ENCODE assay signal across 8 mouse cellular contexts in the genomic region with DNA sequence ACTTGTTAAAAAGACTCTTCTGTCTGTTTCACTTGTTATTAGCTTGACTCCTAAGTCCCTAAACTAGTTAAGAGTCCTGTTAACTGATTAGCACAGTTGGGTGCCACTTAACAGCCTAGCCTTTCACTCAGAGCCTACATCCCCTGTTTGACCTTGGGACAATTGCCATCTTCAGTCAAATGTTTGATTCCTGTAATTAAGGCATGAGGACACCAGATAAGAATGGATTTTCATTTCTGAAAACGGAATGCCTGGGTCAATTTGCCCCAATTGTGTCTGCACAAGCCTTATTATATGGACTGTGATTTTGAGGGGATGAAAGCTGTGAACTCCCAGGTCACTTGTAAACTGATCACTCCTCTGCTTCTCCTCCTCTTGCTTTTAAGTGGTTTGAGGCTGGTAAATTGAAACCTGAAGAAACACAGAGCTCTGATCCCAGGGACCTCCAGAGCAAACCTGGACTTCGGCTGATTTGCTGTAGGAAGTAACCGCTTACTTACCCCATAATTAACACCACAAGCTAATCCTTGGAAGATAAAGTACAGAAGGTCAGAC.
"Had no signal": no experiment of that assay in that cellular context is flagged by ENCODE, and none has a peak within 500 bp of the region (broad histone marks: within the 10 kb centered on the region; RNA-seq: fewer than 3 reads in every experiment).

No protein-coding gene starts in this region.

- H3K27me3 ChIP-seq: liver, embryonic 15.5 days; midbrain, embryonic 13.5 days had no signal

- H3K4me3 ChIP-seq: limb, embryonic 13.5 days; liver, embryonic 15.5 days; midbrain, embryonic 13.5 days had no signal

- H3K36me3 ChIP-seq: limb, embryonic 13.5 days; liver, embryonic 15.5 days; midbrain, embryonic 13.5 days had no signal

- H3K4me1 ChIP-seq: limb, embryonic 13.5 days; liver, embryonic 15.5 days; midbrain, embryonic 13.5 days had no signal

- H3K9me3 ChIP-seq: limb, embryonic 13.5 days; liver, embryonic 15.5 days; midbrain, embryonic 13.5 days had no signal

- DNase-seq: kidney, adult 2 months; lung, adult 2 months; lung, postnatal 36 days; right cerebral cortex, postnatal 14 days; thymus, postnatal 4 days had no signal

- H3K27ac ChIP-seq: limb, embryonic 13.5 days; liver, embryonic 15.5 days; midbrain, embryonic 13.5 days had no signal
